Mouse (Mus musculus): ENCODE data around the gene Foxp2.

GRCm38 (mm10) chr6:15396462-15396861 lies 495.3 kb downstream of the Foxp2 start:
- no peak for TF ChIP-seq TAL1 (conservative IDR thresholded peaks at IDR 0.05; ENCODE audit: low read depth, low read length)
- no peak for TF ChIP-seq CTCF (IDR thresholded peaks at IDR 0.05; ENCODE audit: low read depth, low read length)
- TF ChIP-seq GATA2 (IDR thresholded peaks at IDR 0.05; ENCODE audit: borderline replicate concordance, low read depth, low read length): no peak
